Mouse (Mus musculus): ENCODE measurements around the gene Nkx6-2.

Nkx6-2 gene

GRCm38 (mm10) chr7:139582595-139582994 is at the start of gene Nkx6-2:
TSS of gene Nkx6-2 (minus strand) at chr7:139582797.
- no peak for DNase-seq (ENCODE audit: low read depth, low spot score)

GRCm38 (mm10) chr7:139625156-139625555 is 42.6 kb upstream of the Nkx6-2 start:
- no peak for DNase-seq (ENCODE audit: low read depth, low spot score)

- DNase-seq (ENCODE audit: low read depth, low spot score) = no peak
Measured at GRCm38 (mm10) chr7:139622568-139622967, 40.0 kb upstream of the Nkx6-2 start.

- peak; percentile 47 for DNase-seq (ENCODE audit: low read depth, low spot score)
Measured at GRCm38 (mm10) chr7:139615767-139616766, 33.5 kb upstream of the Nkx6-2 start.

- peak; percentile 12 for DNase-seq (ENCODE audit: low read depth, low spot score)
Measured at GRCm38 (mm10) chr7:139610328-139610727, 27.7 kb upstream of the Nkx6-2 start.

- DNase-seq (ENCODE audit: low read depth, low spot score) = no peak
Measured at GRCm38 (mm10) chr7:139595862-139596261, 13.3 kb upstream of the Nkx6-2 start.

- DNase-seq (ENCODE audit: low read depth, low spot score) = no peak
Measured at GRCm38 (mm10) chr7:139595311-139595710, 12.7 kb upstream of the Nkx6-2 start.

GRCm38 (mm10) chr7:139591311-139591710 is 8.7 kb upstream of the Nkx6-2 start:
- DNase-seq (ENCODE audit: low read depth, low spot score) = no peak

GRCm38 (mm10) chr7:139590302-139590701 is 7.7 kb upstream of the Nkx6-2 start:
- DNase-seq (ENCODE audit: low read depth, low spot score) = peak; percentile 46

- no peak for DNase-seq (ENCODE audit: low read depth, low spot score)
Measured at GRCm38 (mm10) chr7:139587919-139588318, 5.3 kb upstream of the Nkx6-2 start.

- no peak for DNase-seq (ENCODE audit: low read depth, low spot score)
Measured at GRCm38 (mm10) chr7:139585183-139585821, 2.7 kb upstream of the Nkx6-2 start.

GRCm38 (mm10) chr7:139584221-139585175 is 1.9 kb upstream of the Nkx6-2 start:
- no peak for DNase-seq (ENCODE audit: low read depth, low spot score)

- no peak for DNase-seq (ENCODE audit: low read depth, low spot score)
Measured at GRCm38 (mm10) chr7:139583094-139583737, 619 bp upstream of the Nkx6-2 start.

GRCm38 (mm10) chr7:139581801-139582571 is 611 bp downstream of the Nkx6-2 start:
- DNase-seq (ENCODE audit: low read depth, low spot score) = no peak

GRCm38 (mm10) chr7:139580851-139581775 is 1.5 kb downstream of the Nkx6-2 start:
- DNase-seq (ENCODE audit: low read depth, low spot score) = no peak

- DNase-seq (ENCODE audit: low read depth, low spot score) = no peak
Measured at GRCm38 (mm10) chr7:139579261-139579905, 3.2 kb downstream of the Nkx6-2 start.

- DNase-seq (ENCODE audit: low read depth, low spot score) = no peak
Measured at GRCm38 (mm10) chr7:139576064-139576686, 6.4 kb downstream of the Nkx6-2 start.

GRCm38 (mm10) chr7:139572665-139573064 is 9.9 kb downstream of the Nkx6-2 start:
- DNase-seq (ENCODE audit: low read depth, low spot score) = no peak
